Mouse (Mus musculus) liver, adult 2 months (tissue): Measurements from ENCODE around the gene Inca1. TPM values are rescaled to one million over a fixed set of nuclear protein-coding genes. Genes with fewer than 3 reads are reported as not detected.

ENCODE experiments used
- DNase-seq: peaks from one replicate; pipeline ENCODE4 v3.0.0-alpha.2; 2011; ENCODE audit warnings: low read depth, low spot score; ENCODE audit errors: extremely low read depth
- H3K27ac ChIP-seq: fragments of 200-500 bp; replicated peaks from 2 replicates; pipeline ENCODE4 v1.5.1; 2012; ENCODE audit warnings: low read depth, mild to moderate bottlenecking, control low read depth, inconsistent platforms, low read length; ENCODE audit not compliant: insufficient read depth
- H3K27me3 ChIP-seq: fragments of 200-500 bp; 2 replicates; pipeline ENCODE4 v1.6.1; 2012; ENCODE audit warnings: mild to moderate bottlenecking, moderate library complexity, low read length, inconsistent platforms; ENCODE audit not compliant: control insufficient read depth, insufficient read depth
- H3K36me3 ChIP-seq: fragments of 200-500 bp; 2 replicates; pipeline ENCODE4 v1.6.1; 2012; ENCODE audit warnings: low read length, inconsistent platforms; ENCODE audit not compliant: control insufficient read depth, insufficient read depth
- H3K4me1 ChIP-seq: fragments of 200-500 bp; 2 replicates; pipeline ENCODE4 v1.6.1; 2011; ENCODE audit warnings: low read length; ENCODE audit not compliant: control insufficient read depth, insufficient read depth
- H3K4me3 ChIP-seq: fragments of 200-500 bp; 2 replicates; pipeline ENCODE4 v1.5.1; 2011; ENCODE audit warnings: low read depth, mild to moderate bottlenecking, control low read depth, low read length, moderate library complexity; ENCODE audit not compliant: insufficient read depth
- H3K79me2 ChIP-seq: fragments of 200-500 bp; 2 replicates; pipeline ENCODE4 v1.6.1; 2012; ENCODE audit warnings: inconsistent platforms, mild to moderate bottlenecking, low read length, moderate library complexity; ENCODE audit not compliant: control insufficient read depth, insufficient read depth
- H3K9ac ChIP-seq: fragments of 200-500 bp; 2 replicates; pipeline ENCODE4 v1.6.1; 2012; ENCODE audit warnings: low read depth, mild to moderate bottlenecking, control low read depth, inconsistent platforms, low read length
- CTCF ChIP-seq: fragments of 200-500 bp; IDR thresholded peaks from 2 replicates; pipeline ENCODE4 v1.5.1; 2011; ENCODE audit warnings: low read depth, low read length, control low read depth
- POLR2A ChIP-seq: fragments of 200-500 bp; IDR thresholded peaks from 2 replicates; pipeline ENCODE4 v1.6.1; 2011; ENCODE audit warnings: low read length, control low read depth; ENCODE audit not compliant: insufficient read depth; ENCODE audit errors: extremely low read depth
- WGBS: fragments of 180-500 bp; shearing (Covaris S2); methylation state at CpG from one replicate; pipeline ENCODE4 v1.1.7; 2018; 5-methylcytosine and 5-hydroxymethylcytosine counted together
- polyA plus RNA-seq: library from polyadenylated mRNA; depleted of rRNA; stranded (reverse); fragments of >200 nt; gene quantifications from 2 replicates; pipeline ENCODE4 v1.2.3, GENCODE M21; 2012; rRNA removed
- total RNA-seq: library from RNA; depleted of rRNA; stranded (reverse); fragments of >200 nt; gene quantifications from 2 replicates; pipeline ENCODE4 v1.2.3, GENCODE M21; 2014; rRNA removed

Inca1 gene
- total RNA-seq (14.1 and 18.4 TPM in 2 replicates), polyA plus RNA-seq (19.5 and 29.9 TPM in 2 replicates)

GRCm38 (mm10) chr11:70699722-70700556, at the start of gene Inca1, which contains the start of gene Kif1c:
Gene Inca1, minus strand, starts transcription at chr11:70700155.
Gene Kif1c, plus strand, starts transcription at chr11:70700548.
- Histone ChIP-seq H3K79me2 (peaks cover 17% of the 10 kb centered on the region), H3K36me3 (peaks cover 10% of the 10 kb centered on the region), H3K9ac (peak within 1 kb of the TSS; percentile 96), H3K27me3 (no peaks in the 10 kb centered on the region), H3K4me3 (peak within 1 kb of the TSS; percentile 85), H3K4me1 (peaks cover 16% of the 10 kb centered on the region), H3K27ac (peak within 1 kb of the TSS; percentile 98)
- under 1% methylated on average over 69 of the region's 69 CpGs for WGBS
- TF ChIP-seq CTCF: no peak
- peak; percentile 96 for TF ChIP-seq POLR2A
- peak; percentile 84 for DNase-seq

GRCm38 (mm10) chr11:70747876-70748545, 48.1 kb upstream of the Inca1 start:
- peak; percentile 77 for DNase-seq
- WGBS: 41% methylated on average over 4 of the region's 4 CpGs
- Histone ChIP-seq H3K4me3 (no peak overlapping the region), H3K27ac (peak overlapping the region; percentile 44; the same call in 1 of the 2 replicates), H3K27me3 (no peaks in the 10 kb centered on the region), H3K4me1 (peaks cover 16% of the 10 kb centered on the region), H3K79me2 (no peaks in the 10 kb centered on the region), H3K9ac (no peak overlapping the region), H3K36me3 (no peaks in the 10 kb centered on the region)
- no peak for TF ChIP-seq POLR2A
- no peak for TF ChIP-seq CTCF

GRCm38 (mm10) chr11:70745636-70746035, 45.7 kb upstream of the Inca1 start:
- 39% methylated on average over 7 of the region's 7 CpGs for WGBS
- Histone ChIP-seq H3K27ac (peak overlapping the region; percentile 1; the same call in 1 of the 2 replicates), H3K4me3 (no peak overlapping the region), H3K36me3 (no peaks in the 10 kb centered on the region), H3K79me2 (no peaks in the 10 kb centered on the region), H3K4me1 (peaks cover 28% of the 10 kb centered on the region), H3K9ac (no peak overlapping the region), H3K27me3 (no peaks in the 10 kb centered on the region)
- no peak for TF ChIP-seq POLR2A
- peak; percentile 66 for DNase-seq

- no peaks in the 10 kb centered on the region for H3K27me3 ChIP-seq
- no peak for DNase-seq
- H3K79me2 ChIP-seq: no peaks in the 10 kb centered on the region
- no peak overlapping the region for H3K4me3 ChIP-seq
- no peak overlapping the region for H3K9ac ChIP-seq
- H3K36me3 ChIP-seq: no peaks in the 10 kb centered on the region
- TF ChIP-seq CTCF: no peak
- TF ChIP-seq POLR2A: no peak
- 84% methylated on average over 12 of the region's 12 CpGs for WGBS
- peaks cover 28% of the 10 kb centered on the region for H3K4me1 ChIP-seq
- peak overlapping the region; percentile 93 for H3K27ac ChIP-seq
Measured at GRCm38 (mm10) chr11:70742581-70743459, 42.9 kb upstream of the Inca1 start.

- no peaks in the 10 kb centered on the region for H3K27me3 ChIP-seq
- no peaks in the 10 kb centered on the region for H3K36me3 ChIP-seq
- TF ChIP-seq CTCF: no peak
- TF ChIP-seq POLR2A: no peak
- peak overlapping the region; percentile 93 for H3K27ac ChIP-seq
- H3K4me3 ChIP-seq: no peak overlapping the region
- WGBS: 28% methylated on average over 7 of the region's 7 CpGs
- no peaks in the 10 kb centered on the region for H3K79me2 ChIP-seq
- DNase-seq: no peak
- H3K9ac ChIP-seq: peak overlapping the region; percentile 55
- peaks cover 27% of the 10 kb centered on the region for H3K4me1 ChIP-seq
Measured at GRCm38 (mm10) chr11:70742117-70742516, 42.2 kb upstream of the Inca1 start.
